Mouse (Mus musculus) frontal cortex, postnatal 14 days (tissue): ENCODE results near the gene Shmt2.

Experiments used
- DNase-seq, 2 experiments: peaks; one replicate each; pipeline ENCODE4 v3.0.0; 2022; ENCODE audit warnings: low spot score in 2 of 2

Shmt2 gene

DNA sequence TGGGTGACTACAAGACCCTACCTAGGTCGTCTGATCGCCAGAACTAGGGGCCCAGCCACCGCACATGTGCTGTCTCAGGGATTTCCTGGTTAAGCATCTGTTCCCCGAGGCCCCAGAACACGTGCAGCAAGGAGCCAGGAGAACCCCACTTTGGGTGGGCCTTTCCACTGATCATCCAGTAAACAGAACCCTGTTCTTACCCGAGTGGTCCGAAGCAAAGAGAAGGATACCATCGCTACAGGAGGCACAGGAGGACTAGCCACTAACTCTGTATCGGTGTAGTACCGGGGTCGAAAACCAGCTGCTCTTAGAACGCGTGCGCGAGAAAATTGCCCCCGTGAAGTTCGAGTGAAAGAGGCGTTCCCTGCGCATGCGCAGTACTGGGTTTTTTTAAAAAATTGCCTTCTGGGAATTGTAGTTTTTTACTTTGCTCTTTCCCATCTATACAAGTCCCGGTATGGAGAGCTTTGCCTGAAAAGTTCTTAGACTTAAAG is at the start of gene Shmt2:
Gene Shmt2, minus strand, starts transcription at position 357 of the 494 bp plus-strand sequence.
- DNase-seq, result peak; percentile 73 to 81

GRCm38 (mm10) chr10:127570937-127571641 is 48.8 kb upstream of the Shmt2 start:
- no peak for DNase-seq

GRCm38 (mm10) chr10:127570384-127570783 is 48.1 kb upstream of the Shmt2 start:
- DNase-seq, result no peak

DNA sequence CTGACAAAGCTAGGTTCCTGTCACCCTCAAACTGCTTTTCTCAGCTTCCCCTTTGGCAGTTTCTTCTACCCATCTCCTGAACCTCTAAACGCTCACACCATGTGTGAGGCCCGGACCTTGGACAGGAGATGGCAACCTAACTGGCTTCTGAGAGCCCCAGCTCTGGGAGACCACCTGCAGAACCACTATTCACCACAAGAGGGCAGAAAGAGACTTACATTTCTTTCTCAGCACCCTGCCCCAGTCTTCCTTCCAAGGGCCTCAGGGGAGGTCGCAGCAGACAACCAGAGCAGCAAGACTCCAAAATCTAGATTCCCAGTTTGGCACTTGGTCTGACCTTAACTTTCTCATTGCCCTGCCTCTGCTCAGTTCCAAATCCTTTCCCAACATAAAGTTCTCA is 47.2 kb upstream of the Shmt2 start:
- DNase-seq, result peak in 1 of 2 experiments; percentile 65

DNA sequence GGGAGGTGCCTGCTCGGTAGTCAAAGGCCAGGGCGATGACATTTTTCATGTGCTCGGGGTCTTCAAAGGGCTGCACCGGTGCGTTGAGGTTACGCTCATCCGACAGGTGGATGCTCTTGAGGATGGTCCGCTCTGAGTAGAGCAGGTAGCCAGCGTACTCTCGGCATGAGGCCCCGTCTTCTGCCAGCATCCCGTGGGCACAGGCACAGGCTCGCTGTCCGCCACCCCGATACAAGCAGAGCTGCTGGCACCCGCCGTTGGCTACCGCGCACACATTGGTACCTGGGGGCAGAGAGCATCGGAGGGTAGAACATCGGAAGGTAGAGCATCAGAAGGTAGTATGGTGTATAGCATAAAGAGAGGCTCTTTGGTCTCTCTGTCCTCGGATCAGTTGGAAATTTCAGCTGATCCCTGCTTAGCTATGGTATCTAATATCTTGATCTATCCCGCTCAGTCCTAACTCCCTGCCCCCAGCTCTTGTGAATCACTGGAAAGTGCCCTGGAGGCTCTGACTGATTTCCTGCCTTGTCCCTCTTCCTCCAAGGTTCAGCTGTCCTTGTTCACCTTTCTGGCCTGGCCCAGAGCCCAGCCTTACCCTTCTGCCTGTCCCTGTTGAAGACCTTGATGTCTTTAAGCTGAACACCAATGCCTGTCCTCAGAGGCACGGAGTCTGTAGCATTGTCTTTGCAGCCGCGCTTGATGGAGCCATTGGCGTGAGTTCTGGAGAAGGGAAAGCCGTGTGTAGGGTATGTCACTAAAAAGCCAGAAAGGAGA is 44.5 kb upstream of the Shmt2 start:
- no peak for DNase-seq

DNA sequence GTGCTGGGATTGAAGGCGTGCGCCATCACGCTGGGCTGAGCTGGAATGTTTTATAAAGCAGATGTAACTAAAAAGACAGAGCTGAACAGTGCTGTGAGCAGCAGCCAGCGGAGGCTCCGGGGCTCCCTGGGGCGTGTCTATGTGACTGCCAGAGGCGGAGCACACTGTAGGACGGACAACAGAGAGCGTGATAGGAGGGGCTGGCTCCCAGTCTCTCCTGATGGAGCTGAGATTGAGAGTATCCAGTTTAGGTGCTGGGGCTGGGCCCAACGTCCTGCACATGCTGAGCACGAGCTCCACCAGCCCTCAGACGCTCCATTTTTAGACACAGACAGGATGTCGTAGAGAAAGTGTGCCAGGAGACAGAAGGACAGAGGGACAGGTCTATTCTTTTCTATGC is 42.1 kb upstream of the Shmt2 start:
- DNase-seq, result no peak

- no peak for DNase-seq
Observed at GRCm38 (mm10) chr10:127563840-127564239, 41.6 kb upstream of the Shmt2 start.

DNA sequence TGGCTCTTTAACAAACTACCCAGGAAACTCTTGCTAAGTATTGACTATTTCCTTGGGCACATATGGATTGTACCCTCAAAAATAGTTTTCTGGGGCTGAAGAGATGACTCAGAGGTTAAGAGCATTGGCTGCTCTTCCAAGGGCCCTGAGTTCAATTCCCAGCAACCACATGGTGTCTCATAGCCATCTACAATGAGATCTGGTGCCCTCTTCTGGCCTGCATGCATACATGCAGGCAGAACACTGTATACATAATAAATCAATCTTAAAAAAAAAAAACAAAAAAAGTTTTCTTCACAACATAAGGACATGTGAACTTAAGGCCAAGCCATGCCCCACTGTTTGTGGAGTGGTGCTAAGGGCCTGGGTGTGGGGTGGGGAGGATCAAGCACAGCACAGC is 38.9 kb upstream of the Shmt2 start:
- DNase-seq, result no peak

- DNase-seq, result no peak
Observed at GRCm38 (mm10) chr10:127557397-127557796, 35.2 kb upstream of the Shmt2 start.

DNA sequence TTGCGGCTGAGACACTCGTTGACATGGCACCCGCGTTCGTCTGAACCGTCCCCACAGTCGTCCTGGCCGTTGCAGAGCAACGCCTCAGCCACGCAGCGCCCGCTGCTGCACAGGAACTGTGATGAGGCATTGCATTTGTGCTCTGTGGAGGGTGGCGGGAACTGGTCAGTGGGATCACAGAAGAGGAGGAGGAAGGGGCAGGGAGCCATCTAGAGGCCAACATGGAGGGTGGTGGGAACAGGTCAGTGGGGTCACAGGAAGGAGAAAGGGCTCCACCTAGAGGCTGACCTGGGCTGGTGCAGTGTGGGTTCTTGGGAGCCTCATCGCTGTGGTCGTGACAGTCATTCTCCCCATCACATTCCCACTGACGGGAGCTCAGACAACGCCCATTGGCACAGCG is 33.5 kb upstream of the Shmt2 start:
- no peak for DNase-seq

DNA sequence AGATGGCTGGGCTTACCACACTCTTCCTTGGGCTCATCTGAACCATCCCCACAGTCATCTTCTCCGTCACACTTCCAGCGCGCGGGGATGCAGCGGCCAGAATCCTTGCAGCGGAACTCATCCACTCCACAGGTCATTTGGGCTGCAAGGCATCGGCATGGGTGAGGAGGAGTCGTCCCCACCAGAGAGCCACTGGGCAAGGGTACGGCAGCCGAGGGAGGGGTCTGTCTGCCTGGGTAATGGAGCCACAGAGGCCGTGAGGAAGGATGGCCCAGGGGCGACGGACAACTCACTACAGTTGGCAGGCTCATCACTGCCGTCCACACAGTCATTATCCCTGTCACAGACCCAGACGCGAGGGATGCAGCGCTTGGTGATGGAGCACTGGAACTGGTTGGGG is 27.6 kb upstream of the Shmt2 start:
- no peak for DNase-seq

- DNase-seq, result no peak
Observed at GRCm38 (mm10) chr10:127548236-127548635, 26.0 kb upstream of the Shmt2 start.

DNA sequence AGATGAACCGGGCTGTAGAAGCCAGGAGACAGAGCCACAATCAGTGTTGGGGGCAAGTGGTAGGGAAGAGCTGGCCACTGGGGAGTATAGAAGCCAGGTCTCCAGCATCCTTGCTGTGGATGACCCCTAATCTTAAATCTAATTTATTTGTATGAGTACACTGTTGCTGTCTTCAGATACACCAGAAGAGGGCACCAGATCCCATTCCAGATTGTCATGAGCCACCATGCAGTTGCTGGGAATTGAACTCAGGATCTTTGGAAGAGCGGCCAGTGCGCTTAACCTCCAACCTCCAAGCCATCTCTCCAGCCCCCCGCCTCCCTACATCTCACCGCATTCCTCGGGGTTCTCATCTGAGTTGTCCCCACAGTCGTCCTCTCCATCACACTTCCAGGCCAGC is 24.3 kb upstream of the Shmt2 start:
- no peak for DNase-seq

- no peak for DNase-seq
Observed at GRCm38 (mm10) chr10:127544375-127544774, 22.1 kb upstream of the Shmt2 start.

DNA sequence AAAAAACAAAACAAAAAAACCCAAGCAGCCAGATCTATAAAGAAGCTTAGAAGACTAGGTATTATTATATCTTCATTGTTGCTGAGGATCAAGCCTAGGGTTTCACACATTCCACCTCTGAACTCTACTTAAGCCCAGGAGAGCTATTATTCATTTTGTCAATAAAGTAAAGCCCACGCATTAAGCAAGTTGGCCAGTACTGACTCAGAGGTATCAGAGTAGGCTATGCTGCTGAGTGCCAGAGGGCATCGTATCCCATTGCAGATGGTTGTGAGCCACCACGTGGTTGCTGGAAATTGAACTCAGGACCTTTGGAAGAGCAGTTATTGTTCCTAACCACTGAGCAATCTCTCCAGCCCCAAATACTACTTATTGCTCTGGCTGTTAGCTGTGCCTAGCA is 21.7 kb upstream of the Shmt2 start:
- DNase-seq, result no peak

DNA sequence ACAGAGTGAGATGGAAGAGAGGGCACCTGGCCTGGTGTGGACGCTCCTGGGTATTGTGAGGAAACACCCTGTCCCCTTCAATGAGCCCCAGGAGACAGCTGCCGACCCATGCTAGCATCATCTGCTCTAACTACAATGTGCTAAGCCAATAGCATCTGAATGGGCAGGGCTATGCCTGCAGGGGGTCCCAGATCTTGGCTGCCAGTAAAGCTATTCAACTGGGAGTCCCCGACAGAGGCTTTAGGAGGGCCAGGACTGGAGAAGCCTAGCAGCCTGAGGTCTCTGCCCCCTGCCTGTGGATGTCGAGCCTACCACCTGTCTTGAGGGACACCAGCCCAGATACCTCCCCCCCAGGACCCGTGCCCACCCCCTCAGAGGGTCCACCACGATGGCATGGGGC is 20.5 kb upstream of the Shmt2 start:
- DNase-seq, result no peak

- no peak for DNase-seq
Observed at GRCm38 (mm10) chr10:127542084-127542483, 19.8 kb upstream of the Shmt2 start.

DNA sequence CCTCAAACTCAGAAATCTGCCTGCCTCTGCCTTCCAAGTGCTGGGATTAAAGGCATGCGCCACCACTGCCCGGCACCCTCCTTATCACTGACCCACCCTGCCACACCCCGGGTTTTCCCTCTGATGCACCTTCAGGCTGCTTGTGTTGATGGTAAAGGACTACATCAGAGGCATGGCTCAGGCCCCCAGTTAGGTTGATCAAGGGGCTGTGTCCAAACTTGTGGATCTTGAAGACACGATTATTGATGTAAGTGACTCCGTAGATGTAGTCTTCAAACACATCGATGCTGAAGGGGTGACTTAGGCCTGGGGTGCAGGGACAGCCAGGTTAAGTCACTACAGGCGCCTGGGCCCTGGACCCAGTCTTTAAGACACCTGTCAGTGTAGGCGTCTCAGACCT is 19.3 kb upstream of the Shmt2 start:
- no peak for DNase-seq

DNA sequence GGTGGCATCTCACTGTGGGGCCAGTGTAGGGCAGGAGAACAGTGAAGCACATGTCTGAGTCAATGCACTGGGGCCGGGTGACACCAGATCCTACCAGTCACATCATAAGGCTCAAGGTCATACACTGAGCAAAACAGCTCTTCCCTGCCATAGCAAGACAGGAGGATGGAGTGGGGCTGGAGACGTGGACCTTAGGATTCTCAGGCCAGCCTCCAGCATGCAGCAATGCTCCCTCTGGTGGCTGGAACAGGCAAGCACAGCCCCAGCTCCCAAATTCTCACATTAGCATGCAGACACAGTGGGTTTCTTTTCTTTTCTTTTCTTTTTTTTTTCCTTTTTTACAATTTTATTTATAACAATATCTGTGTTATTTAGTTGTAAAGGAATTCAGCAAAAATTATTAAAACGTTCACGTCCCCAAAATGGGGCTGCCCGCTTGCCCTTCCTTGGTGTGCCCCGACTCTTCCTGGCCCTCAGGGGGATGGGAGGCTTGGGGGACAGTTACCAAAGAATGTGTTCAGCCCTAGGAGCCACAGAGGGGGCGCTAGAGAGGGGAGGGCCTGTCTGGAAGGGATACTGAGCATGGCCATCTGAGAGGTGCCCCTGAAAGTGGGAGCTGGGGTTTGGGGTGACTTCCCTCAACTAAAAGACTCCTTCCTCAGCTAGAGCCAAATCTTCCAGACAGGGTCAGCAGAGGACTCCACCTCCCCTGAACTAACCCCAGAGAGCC is 15.8 kb upstream of the Shmt2 start:
- peak; percentile 69 to 80 for DNase-seq

- no peak for DNase-seq
Observed at GRCm38 (mm10) chr10:127536586-127537314, 14.5 kb upstream of the Shmt2 start.

DNA sequence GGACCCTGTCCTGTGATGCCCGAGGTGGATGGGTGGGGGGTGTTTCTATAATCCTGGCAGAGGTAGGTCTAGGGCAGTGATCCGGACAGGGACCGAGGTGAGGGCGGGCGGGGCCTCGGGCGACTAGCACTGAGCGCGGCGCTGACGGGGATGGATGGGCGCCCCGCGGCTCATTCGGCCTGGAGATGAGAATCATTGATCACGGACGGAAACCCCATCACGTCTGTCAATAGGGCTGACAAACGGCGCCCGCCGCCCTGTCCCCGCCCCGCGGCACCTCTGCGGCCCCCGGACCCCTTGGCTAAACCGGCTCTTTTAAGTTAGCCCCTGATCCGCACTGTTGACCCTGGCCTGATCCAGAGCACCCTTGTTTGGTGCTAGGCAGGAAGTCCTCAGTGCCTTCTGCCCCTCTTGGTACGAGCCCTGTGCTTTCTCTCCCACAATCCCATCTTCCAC is 12.7 kb upstream of the Shmt2 start:
- DNase-seq, result no peak
